Mouse (Mus musculus) ES-E14 (cell line): Measurements from ENCODE around the gene Sec14l1.
A peak's percentile ranks its signal among the peaks of the same experiment; 100 is the strongest.

Experiments
- CHD2 ChIP-seq: IDR thresholded peaks from 2 replicates; pipeline ENCODE4 v1.6.1; 2014; ENCODE audit warnings: mild to moderate bottlenecking, low read depth, low read length, inconsistent platforms
- HCFC1 ChIP-seq: IDR thresholded peaks from 2 replicates; pipeline ENCODE4 v1.6.1; 2012; ENCODE audit warnings: low read length, inconsistent platforms, borderline replicate concordance; ENCODE audit not compliant: insufficient read depth
- MAFK ChIP-seq: IDR thresholded peaks from 2 replicates; pipeline ENCODE4 v1.6.1; 2014; ENCODE audit warnings: mild to moderate bottlenecking, low read depth, low read length, inconsistent platforms; ENCODE audit not compliant: insufficient read depth
- ZC3H11A ChIP-seq: IDR thresholded peaks from 2 replicates; pipeline ENCODE4 v1.6.1; 2012; ENCODE audit warnings: low read depth, mild to moderate bottlenecking, inconsistent platforms, low read length, borderline replicate concordance
- ZNF384 ChIP-seq: IDR thresholded peaks from 2 replicates; pipeline ENCODE4 v1.6.1; 2012; ENCODE audit warnings: low read depth, low read length, inconsistent platforms

GRCm38 (mm10) chr11:117083052-117083881, 31.7 kb upstream of the Sec14l1 start:
- no peak for TF ChIP-seq HCFC1
- no peak for TF ChIP-seq ZNF384
- TF ChIP-seq CHD2, result no peak; the same call in 1 of the 2 replicates
- TF ChIP-seq ZC3H11A, result no peak
- peak; percentile 43; the same call in 1 of the 2 replicates for TF ChIP-seq MAFK
